Mouse (Mus musculus) CH12.LX (cell line): ENCODE results near the gene Grin2a. TPM values are rescaled to one million over a fixed set of nuclear protein-coding genes. Genes with fewer than 3 reads are reported as not detected.

ENCODE experiments used
- DNase-seq: peaks from one replicate; pipeline ENCODE4 v3.0.0-alpha.2; 2013; ENCODE audit errors: extremely low read depth
- H3K27ac ChIP-seq: 2 replicates; pipeline ENCODE4 v1.5.1; 2012; ENCODE audit warnings: low read depth, mild to moderate bottlenecking, control low read depth, moderate library complexity; ENCODE audit not compliant: insufficient read depth
- H3K27me3 ChIP-seq: replicated peaks from 2 replicates; pipeline ENCODE3; 2012; ENCODE audit warnings: inconsistent platforms
- H3K36me3 ChIP-seq, 2 experiments: replicated peaks in 1 of 2; 2 replicates each; pipeline versions ENCODE3 to v1.6.1; 2012; ENCODE audit warnings: inconsistent platforms in 1 of 2, low read length in 1 of 2, mild to moderate bottlenecking in 1 of 2, mixed read lengths in 1 of 2, moderate library complexity in 1 of 2; ENCODE audit not compliant: control insufficient read depth in 1 of 2, insufficient read depth in 1 of 2
- H3K4me1 ChIP-seq, 2 experiments: 2 replicates each; pipeline ENCODE4 v1.6.1; 2012; ENCODE audit warnings: inconsistent platforms in 1 of 2, moderate library complexity in 1 of 2; ENCODE audit not compliant: insufficient read depth in 2 of 2, control insufficient read depth in 1 of 2
- H3K4me2 ChIP-seq: 2 replicates; pipeline ENCODE4 v1.6.1; 2012; ENCODE audit warnings: low read depth, mild to moderate bottlenecking, control low read depth; ENCODE audit not compliant: poor library complexity, insufficient read depth, severe bottlenecking
- H3K4me3 ChIP-seq, 3 experiments: fragments of 150-350 bp in 1 of 3; sonication (generic) in 1 of 3; replicated peaks in 1 of 3; 2 replicates each; pipeline versions ENCODE3 to v1.5.1; 2011 to 2012; ENCODE audit warnings: low read depth in 2 of 3, low read length in 2 of 3, mild to moderate bottlenecking in 2 of 3, moderate library complexity in 2 of 3, control low read depth in 1 of 3, improper control_type of control experiment in 1 of 3, inconsistent platforms in 1 of 3, mixed read lengths in 1 of 3; ENCODE audit not compliant: poor library complexity in 1 of 3
- H3K79me2 ChIP-seq: replicated peaks from 2 replicates; pipeline ENCODE4 v1.6.1; 2012; ENCODE audit warnings: mild to moderate bottlenecking, moderate library complexity; ENCODE audit not compliant: control insufficient read depth, poor library complexity, insufficient read depth, severe bottlenecking; ENCODE audit errors: extremely low read depth
- H3K9ac ChIP-seq: 2 replicates; pipeline ENCODE4 v1.6.1; 2012; ENCODE audit warnings: low read depth, mild to moderate bottlenecking, control low read depth, moderate library complexity; ENCODE audit not compliant: insufficient read depth
- H3K9me3 ChIP-seq: replicated peaks from 2 replicates; pipeline ENCODE3; 2012; ENCODE audit warnings: low read length, inconsistent platforms, mixed read lengths
- BHLHE40 ChIP-seq: IDR thresholded peaks from 2 replicates; pipeline ENCODE4 v1.6.1; 2011; ENCODE audit warnings: mild to moderate bottlenecking, low read depth, low read length, improper control_type of control experiment
- CHD1 ChIP-seq: IDR thresholded peaks from 2 replicates; pipeline ENCODE4 v1.6.1; 2012; ENCODE audit warnings: low read depth, low read length, improper control_type of control experiment, inconsistent platforms
- CTCF ChIP-seq, 2 experiments: IDR thresholded peaks in 1 of 2; conservative IDR thresholded peaks in 1 of 2; 2 replicates each; pipeline ENCODE4 v1.5.1; 2011 to 2012; ENCODE audit warnings: low read depth in 2 of 2, low read length in 2 of 2, improper control_type of control experiment in 1 of 2, inconsistent platforms in 1 of 2, mild to moderate bottlenecking in 1 of 2, moderate library complexity in 1 of 2
- E2F4 ChIP-seq: IDR thresholded peaks from 2 replicates; pipeline ENCODE4 v1.6.1; 2011; ENCODE audit warnings: low read depth, low read length, improper control_type of control experiment; ENCODE audit not compliant: insufficient replicate concordance
- ELF1 ChIP-seq: IDR thresholded peaks from 2 replicates; pipeline ENCODE4 v1.6.1; 2014; ENCODE audit warnings: low read depth, mild to moderate bottlenecking, inconsistent platforms, low read length, improper control_type of control experiment
- EP300 ChIP-seq: IDR thresholded peaks from 2 replicates; pipeline ENCODE4 v1.6.1; 2011; ENCODE audit warnings: low read length, improper control_type of control experiment
- IRF4 ChIP-seq: IDR thresholded peaks from 2 replicates; pipeline ENCODE4 v1.6.1; 2014; ENCODE audit warnings: low read depth, mild to moderate bottlenecking, inconsistent platforms, low read length, improper control_type of control experiment
- MAFK ChIP-seq: IDR thresholded peaks from 2 replicates; pipeline ENCODE4 v1.6.1; 2011; ENCODE audit warnings: low read length, improper control_type of control experiment; ENCODE audit not compliant: insufficient replicate concordance
- MAX ChIP-seq: IDR thresholded peaks from 2 replicates; pipeline ENCODE4 v1.6.1; 2011; ENCODE audit warnings: low read length, improper control_type of control experiment
- MAZ ChIP-seq: IDR thresholded peaks from 2 replicates; pipeline ENCODE4 v1.6.1; 2012; ENCODE audit warnings: low read depth, mild to moderate bottlenecking, inconsistent platforms, low read length, improper control_type of control experiment, moderate library complexity
- MEF2A ChIP-seq: IDR thresholded peaks from 2 replicates; pipeline ENCODE4 v1.6.1; 2014; ENCODE audit warnings: low read depth, mild to moderate bottlenecking, inconsistent platforms, low read length, improper control_type of control experiment, borderline replicate concordance
- POLR2A ChIP-seq: IDR thresholded peaks from 2 replicates; pipeline ENCODE4 v1.6.1; 2011; ENCODE audit warnings: low read depth, mild to moderate bottlenecking, improper control_type of control experiment, low read length
- RCOR1 ChIP-seq: conservative IDR thresholded peaks from 2 replicates; pipeline ENCODE4 v1.6.1; 2012; ENCODE audit warnings: low read depth, mild to moderate bottlenecking, inconsistent platforms, low read length, improper control_type of control experiment
- UBTF ChIP-seq: IDR thresholded peaks from 2 replicates; pipeline ENCODE4 v1.6.1; 2012; ENCODE audit warnings: low read depth, mild to moderate bottlenecking, inconsistent platforms, low read length, improper control_type of control experiment, moderate library complexity
- USF2 ChIP-seq: conservative IDR thresholded peaks from 2 replicates; pipeline ENCODE4 v1.6.1; 2011; ENCODE audit warnings: low read depth, low read length, improper control_type of control experiment
- ZKSCAN1 ChIP-seq: IDR thresholded peaks from 2 replicates; pipeline ENCODE4 v1.6.1; 2012; ENCODE audit warnings: low read depth, inconsistent platforms, low read length, improper control_type of control experiment, borderline replicate concordance
- ZMIZ1 ChIP-seq: IDR thresholded peaks from 2 replicates; pipeline ENCODE4 v1.6.1; 2012; ENCODE audit warnings: low read depth, mild to moderate bottlenecking, inconsistent platforms, low read length, improper control_type of control experiment
- dilution Hi-C: fragments of 300-500 bp; cut with MboI; formaldehyde crosslinking; loops from 2 replicates; pipeline ENCODE4 v1.14.3; 2020; ENCODE audit warnings: low sequenced_read_pairs; ENCODE audit not compliant: extremely low pct_unique_long_range_greater_than_20kb, extremely low pct_ligation_motif_present
- in situ Hi-C: fragments of 300-500 bp; cut with MboI; formaldehyde crosslinking; loops from 3 replicates; pipeline ENCODE4 v1.14.3; 2019; ENCODE audit warnings: low sequenced_read_pairs, low pct_ligation_motif_present, low pct_unique_long_range_greater_than_20kb, mixed read lengths
- polyA plus RNA-seq: library from polyadenylated mRNA; unstranded; fragments of >175 nt; gene quantifications from 2 replicates; pipeline ENCODE4 v1.2.1, GENCODE M21; 2012; ENCODE audit warnings: low read depth; ENCODE audit not compliant: insufficient read length
- total RNA-seq, 2 experiments: library from RNA; depleted of rRNA; stranded (reverse); fragments of 300-350 nt in 1 of 2; fragments of >200 nt in 1 of 2; gene quantifications; 2 replicates each; pipeline ENCODE4 v1.2.3; 2012 to 2014

Gene Grin2a
- total and polyA plus RNA-seq, 3 experiments: not detected

- DNase-seq: no peak
- TF ChIP-seq RCOR1: no peak
- TF ChIP-seq USF2: no peak
- TF ChIP-seq MEF2A: no peak
- no peak for TF ChIP-seq E2F4
- TF ChIP-seq MAFK: no peak
- TF ChIP-seq BHLHE40: no peak
- TF ChIP-seq CHD1: no peak
- no peak for TF ChIP-seq IRF4
- TF ChIP-seq MAZ: no peak
- no peak for TF ChIP-seq ELF1
- TF ChIP-seq CTCF (conservative IDR thresholded peaks at IDR 0.05 in 1 of 2, IDR thresholded peaks at IDR 0.05 in 1 of 2; ENCODE audit: low read depth in 2 of 2, low read length in 2 of 2): no peak
- TF ChIP-seq UBTF: no peak
- TF ChIP-seq POLR2A: no peak
- Histone ChIP-seq H3K27me3 (peaks cover 26% of the 10 kb centered on the region), H3K9me3 (no peaks in the 10 kb centered on the region), H3K27ac (no peak overlapping the region), H3K79me2 (no peaks in the 10 kb centered on the region), H3K4me3 (no peak overlapping the region), H3K36me3 (no peaks in the 10 kb centered on the region), H3K9ac (no peak overlapping the region), H3K4me2 (no peak overlapping the region), H3K4me1 (peaks cover 0 to 3% of the 10 kb centered on the region in 2 experiments; a peak in 1 of 4 replicates)
- dilution Hi-C loops (no loop called here), in situ Hi-C loops (no loop called here)
Observed at GRCm38 (mm10) chr16:9886155-9886554, 109.2 kb downstream of the Grin2a start.

GRCm38 (mm10) chr16:9884141-9884540, 111.2 kb downstream of the Grin2a start:
- DNase-seq: no peak
- Histone ChIP-seq H3K9ac (no peak overlapping the region), H3K4me2 (no peak overlapping the region), H3K79me2 (no peaks in the 10 kb centered on the region), H3K9me3 (no peaks in the 10 kb centered on the region), H3K4me3 (no peak overlapping the region), H3K4me1 (peaks cover 0 to 3% of the 10 kb centered on the region in 2 experiments; a peak in 1 of 4 replicates), H3K36me3 (no peaks in the 10 kb centered on the region), H3K27ac (no peak overlapping the region), H3K27me3 (peaks cover 23% of the 10 kb centered on the region)
- in situ Hi-C loops (no loop called here), dilution Hi-C loops (no loop called here)
- TF ChIP-seq RCOR1: no peak
- TF ChIP-seq E2F4: no peak
- TF ChIP-seq MAX: no peak
- no peak for TF ChIP-seq EP300
- no peak for TF ChIP-seq BHLHE40
- no peak for TF ChIP-seq IRF4
- TF ChIP-seq ZMIZ1: no peak
- no peak for TF ChIP-seq ZKSCAN1
